Mouse (Mus musculus): Measurements from ENCODE around the gene Larp6.

Gene Larp6

GRCm38 (mm10) chr9:60768393-60768792 is 55.6 kb downstream of the Larp6 start:
- no peak for DNase-seq

- no peak for DNase-seq
Observed at GRCm38 (mm10) chr9:60769711-60770111, 56.9 kb downstream of the Larp6 start.

GRCm38 (mm10) chr9:60773713-60774112 is 60.9 kb downstream of the Larp6 start:
- no peak for DNase-seq

- no peak for DNase-seq
Observed at GRCm38 (mm10) chr9:60776899-60777298, 64.1 kb downstream of the Larp6 start.

GRCm38 (mm10) chr9:60782057-60782789 is 69.4 kb downstream of the Larp6 start:
- no peak for DNase-seq

- no peak for DNase-seq
Observed at GRCm38 (mm10) chr9:60785069-60785468, 72.3 kb downstream of the Larp6 start.

GRCm38 (mm10) chr9:60787517-60788110 is 74.8 kb downstream of the Larp6 start:
- DNase-seq: no peak
